Mouse (Mus musculus) embryonic fibroblast, embryonic 13.5 days (primary cell): Measurements from ENCODE around the gene Kalrn.

ENCODE experiments used
- CTCF ChIP-seq: IDR thresholded peaks from 2 replicates; pipeline ENCODE4 v1.5.1; 2011; ENCODE audit warnings: mild to moderate bottlenecking, control low read depth, low read length, moderate library complexity, borderline replicate concordance; ENCODE audit not compliant: insufficient read depth
- POLR2A ChIP-seq: IDR thresholded peaks from 2 replicates; pipeline ENCODE4 v1.6.1; 2011; ENCODE audit warnings: low read depth, mild to moderate bottlenecking, control low read depth, low read length, moderate library complexity

DNA sequence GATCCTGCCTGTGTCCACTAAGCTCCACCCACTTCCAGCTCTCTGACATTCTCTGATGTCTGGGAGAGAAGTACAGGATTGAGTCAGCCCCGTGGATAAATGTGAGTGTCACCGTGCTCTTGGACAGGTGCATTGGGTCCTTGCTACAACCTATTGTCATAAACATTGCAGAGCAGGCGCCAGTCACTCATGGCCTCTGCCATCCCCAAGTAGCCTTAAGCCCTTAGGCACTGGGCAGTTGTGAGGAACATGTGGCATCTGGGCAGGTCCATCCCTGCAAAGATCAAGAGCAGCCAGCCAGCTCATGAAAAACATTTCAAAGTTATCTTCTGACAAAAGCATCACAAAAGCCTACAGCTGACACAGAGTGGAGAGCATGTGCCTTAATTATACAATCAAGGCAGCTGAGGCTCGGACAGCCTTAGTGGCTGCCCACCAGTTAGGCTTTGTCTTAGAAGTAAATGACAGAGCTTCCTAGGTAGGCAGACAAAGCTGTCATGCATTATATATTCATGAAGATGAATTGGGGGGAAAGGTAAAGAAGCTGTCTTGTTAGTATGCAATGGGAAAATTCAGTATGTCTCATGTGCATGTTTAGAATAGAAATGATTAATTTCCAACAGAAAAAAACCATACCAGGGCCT is 319.2 kb downstream of the Kalrn start:
- TF ChIP-seq POLR2A = no peak
- no peak for TF ChIP-seq CTCF
